Mouse (Mus musculus) mammary gland, adult 2 months (tissue): ENCODE data around the gene Hmgxb4. TPM values are rescaled to one million over a fixed set of nuclear protein-coding genes. Genes with fewer than 3 reads are reported as not detected.

Experiments
- polyA plus RNA-seq: library from polyadenylated mRNA; depleted of rRNA; stranded (reverse); fragments of >200 nt; gene quantifications from 2 replicates; pipeline ENCODE4 v1.2.3, GENCODE M21; 2012; ENCODE audit warnings: low replicate concordance; rRNA removed

The Hmgxb4 gene
- polyA plus RNA-seq: 11.8 and 21.0 TPM in 2 replicates

DNA sequence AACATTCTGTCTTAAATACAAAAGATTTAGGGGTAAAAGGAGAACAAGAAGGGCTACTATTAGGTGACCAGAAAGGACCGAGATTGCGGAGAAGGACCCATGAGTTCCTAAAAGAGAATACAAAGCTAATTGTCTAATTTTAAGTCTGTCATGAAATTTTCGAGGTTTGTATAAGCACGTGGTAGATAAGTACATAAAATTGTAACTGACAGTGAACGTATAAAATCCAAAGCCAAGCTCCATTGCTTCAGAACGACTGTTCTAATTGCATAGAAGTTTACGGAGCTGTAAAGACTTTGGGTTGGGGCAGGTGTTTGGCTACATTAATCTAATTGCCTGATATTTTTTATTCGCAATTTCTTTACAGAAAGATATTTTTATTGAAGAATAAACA, at the start of gene Hmgxb4:
Gene Hmgxb4 (plus strand): TSS at position 276 of the 394 bp plus-strand sequence.

GRCm38 (mm10) chr8:75033511-75034243, 40.5 kb downstream of the Hmgxb4 start, which contains the start of gene Tom1:
Tom1 (plus strand) TSS chr8:75033705.

Other genes with a start within 250 kb of the Hmgxb4 start
- gene Isx, start 120.2 kb upstream of the Hmgxb4 start, polyA plus RNA-seq: not detected in 2 replicates
- gene Tom1, start 40.3 kb downstream of the Hmgxb4 start, polyA plus RNA-seq: 28.4 and 71.1 TPM in 2 replicates
- gene Hmox1, start 100.3 kb downstream of the Hmgxb4 start, polyA plus RNA-seq: 40.1 and 46.6 TPM in 2 replicates
- gene Mcm5, start 116.2 kb downstream of the Hmgxb4 start, polyA plus RNA-seq: 13.6 and 17.6 TPM in 2 replicates
- 1.2 and 2.9 TPM in 2 replicates for gene Rasd2, start 220.6 kb downstream of the Hmgxb4 start, polyA plus RNA-seq